Mouse (Mus musculus): ENCODE results near the gene Eras. TPM values are rescaled to one million over a fixed set of nuclear protein-coding genes. Genes with fewer than 3 reads are reported as not detected.
"Not testable (repeated sequence)": the region's sequence is repeated elsewhere in the genome, so short reads cannot be mapped to it uniquely, and the experiment has no call there.

Gene Eras
- polyA plus RNA-seq, 1 experiment from 2014 or later: not detected

DNA sequence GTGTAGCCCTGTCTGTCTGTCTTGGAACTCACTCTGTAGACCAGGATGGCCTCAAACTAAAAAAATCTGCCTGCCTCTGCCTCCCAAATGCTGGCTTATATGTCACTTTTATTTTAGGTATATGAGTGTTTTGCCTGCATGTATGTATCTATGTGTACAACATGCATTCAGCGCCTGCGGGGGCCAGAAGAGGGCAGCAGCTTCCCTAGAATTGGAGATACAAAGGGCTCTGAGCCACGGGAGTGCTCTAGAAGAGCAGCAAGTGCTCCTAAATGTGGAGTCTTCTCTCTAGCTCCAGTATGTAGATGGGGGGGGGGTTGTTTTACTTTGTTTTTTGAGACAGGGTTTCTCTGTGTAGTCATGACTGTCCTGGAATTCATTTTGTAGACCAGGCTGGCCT lies 12.7 kb downstream of the Eras start:
- DNase-seq (ENCODE audit: low spot score): peak; percentile 15

- no peak for DNase-seq (ENCODE audit: low spot score)
Measured at GRCm38 (mm10) chrX:7910473-7910872, 17.9 kb downstream of the Eras start.

DNA sequence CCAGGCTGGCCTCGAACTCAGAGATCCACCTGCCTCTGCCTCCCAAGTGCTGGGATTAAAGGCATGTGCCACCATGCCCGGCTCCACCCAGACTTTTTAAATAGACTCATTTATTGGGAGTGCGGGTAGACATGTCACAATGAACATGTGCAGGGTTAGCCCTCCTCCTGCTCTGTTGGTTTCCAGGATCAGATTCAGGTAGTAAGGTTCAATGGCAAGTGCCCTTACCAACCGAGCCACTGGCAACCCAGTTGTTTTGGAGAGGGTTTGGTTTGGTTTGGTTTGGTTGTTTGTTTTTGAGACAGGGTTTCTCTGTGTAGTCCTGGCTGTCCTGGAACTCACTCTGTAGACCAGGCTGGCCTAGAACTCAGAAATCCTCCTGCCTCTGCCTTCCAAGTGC lies 19.2 kb downstream of the Eras start, which contains the start of gene Gm10490:
Gene Gm10490 (plus strand): TSS at position 301 of the 400 bp plus-strand sequence.
- not testable (repeated sequence) for DNase-seq (ENCODE audit: low spot score)

DNA sequence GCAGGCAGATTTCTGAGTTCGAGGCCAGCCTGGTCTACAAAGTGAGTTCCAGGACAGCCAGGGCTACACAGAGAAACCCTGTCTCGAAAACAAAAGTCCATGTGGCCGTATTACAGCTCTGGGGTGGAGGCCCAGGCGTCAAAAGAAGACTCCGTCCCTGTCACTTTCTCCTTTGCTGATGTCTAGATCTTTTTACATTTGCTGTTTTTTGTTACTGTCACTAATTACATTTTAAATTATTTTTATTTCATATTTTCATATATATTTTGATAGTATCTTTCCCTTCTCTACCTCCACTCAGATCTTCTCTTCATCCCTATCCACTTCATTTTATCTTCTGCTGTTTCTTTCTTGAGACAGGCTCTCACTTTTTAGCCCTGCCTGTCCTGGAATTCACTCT lies 20.7 kb downstream of the Eras start, which contains the start of gene Gm10491:
Gene Gm10491 (minus strand): TSS at position 101 of the 400 bp plus-strand sequence.
- DNase-seq (ENCODE audit: low spot score): no peak

GRCm38 (mm10) chrX:7904441-7904840 lies 24.0 kb downstream of the Eras start:
- no peak for DNase-seq (ENCODE audit: low spot score)

DNA sequence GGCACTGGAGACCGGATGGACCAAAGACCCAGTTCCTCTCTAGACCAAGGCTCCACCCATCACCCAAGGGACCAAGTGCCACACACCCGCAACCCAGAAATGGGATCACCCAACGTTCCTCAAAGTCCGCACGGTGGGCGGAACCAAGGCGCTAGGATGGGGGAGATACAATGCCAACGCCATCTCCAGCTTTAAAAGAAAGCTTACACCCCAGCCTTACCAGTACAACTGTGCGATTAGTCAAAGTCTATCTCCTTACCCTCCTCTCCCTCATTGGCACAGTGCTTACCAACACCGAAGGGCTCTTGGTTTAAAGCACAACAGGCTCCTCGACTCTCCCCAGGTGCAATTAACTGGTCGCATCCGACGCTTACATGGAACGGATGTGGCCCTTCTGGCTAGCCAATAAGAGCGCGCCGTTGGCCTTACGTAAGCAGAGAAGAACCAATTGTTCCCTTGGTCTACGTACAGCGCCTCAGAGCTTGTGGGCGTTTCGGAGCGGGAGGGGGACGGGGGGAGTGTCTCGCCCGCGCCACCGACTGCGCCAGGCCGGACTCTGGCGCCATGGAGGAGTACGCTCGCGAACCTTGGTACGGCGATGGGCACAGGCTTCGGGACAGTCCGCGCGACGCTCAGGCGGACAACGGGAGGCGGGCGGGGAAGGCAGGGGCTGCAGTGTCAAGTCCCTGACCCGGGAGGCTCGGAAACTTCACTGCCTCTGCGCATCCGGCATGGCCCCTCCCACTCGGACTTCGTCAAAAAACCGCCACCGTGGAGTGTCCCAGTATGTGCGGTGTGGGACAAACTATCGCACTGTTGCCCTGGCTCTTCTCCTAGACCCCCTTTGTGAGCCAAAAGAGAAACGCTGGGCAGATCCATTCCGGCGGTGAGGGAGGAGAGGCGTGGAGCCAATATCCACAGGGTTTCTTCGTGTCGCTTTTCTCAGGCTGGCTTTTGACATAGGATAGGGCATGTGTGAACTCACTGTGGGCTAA lies 29.2 kb downstream of the Eras start, which contains the start of the genes Pqbp1 and Timm17b:
Gene Pqbp1 (minus strand): TSS at position 390 of the 995 bp plus-strand sequence.
Gene Timm17b (plus strand): TSS at position 478 of the 995 bp plus-strand sequence.
- peak; percentile 91 for DNase-seq (ENCODE audit: low spot score)

DNA sequence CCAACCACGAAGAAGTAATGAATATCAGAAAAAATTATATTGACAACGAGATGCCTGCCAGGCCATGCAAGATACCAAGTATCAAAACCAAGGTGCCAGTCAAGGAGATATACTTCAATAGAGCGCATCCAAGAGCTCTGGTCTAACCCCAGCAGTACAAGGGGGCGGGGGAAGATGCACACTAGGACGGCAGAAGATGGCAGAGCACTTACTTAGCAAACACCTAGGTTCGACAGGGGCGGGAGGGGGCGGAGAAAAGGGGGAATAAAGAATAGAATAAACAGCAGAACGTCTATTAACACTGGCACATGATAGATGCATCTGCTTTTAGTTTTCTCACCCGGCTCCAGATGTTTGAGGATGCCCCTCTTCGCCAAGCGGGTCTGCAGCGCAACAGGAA lies 30.2 kb downstream of the Eras start:
- DNase-seq (ENCODE audit: low spot score): peak; percentile 10

DNA sequence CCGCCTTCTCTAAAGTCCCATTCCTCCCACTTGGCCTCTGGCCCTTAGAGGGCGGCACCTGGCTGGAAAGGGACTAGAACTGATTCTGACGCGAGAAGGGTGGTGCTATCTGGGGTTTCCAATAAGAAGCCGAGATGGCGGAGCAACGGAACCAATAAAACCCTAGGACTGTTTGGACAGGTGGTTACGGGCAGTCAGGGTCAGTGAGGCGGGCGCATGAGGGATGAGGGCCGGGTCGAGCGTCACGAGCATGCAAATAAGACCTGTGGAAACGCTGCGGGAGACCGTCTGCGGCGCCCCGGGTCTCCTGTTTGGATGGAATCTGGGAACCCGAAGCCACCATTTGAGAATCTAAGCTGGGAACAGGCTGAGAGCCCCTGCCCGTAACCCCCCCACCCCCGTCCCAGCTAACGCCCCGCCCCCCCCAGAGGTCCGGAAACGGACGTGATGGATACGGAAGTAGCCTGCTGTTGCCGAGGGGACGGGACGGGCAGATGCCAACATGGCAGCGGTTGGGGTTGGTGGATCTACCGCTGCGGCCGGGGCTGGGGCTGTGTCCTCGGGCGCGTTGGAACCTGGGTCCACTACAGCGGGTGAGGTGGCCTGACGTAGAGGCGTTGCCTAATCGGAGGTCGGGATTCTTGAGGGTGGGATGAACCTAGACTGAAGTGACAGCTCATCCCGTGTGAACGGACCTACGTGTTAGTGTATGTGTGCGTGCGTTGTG lies 44.4 kb downstream of the Eras start, which contains the start of gene Slc35a2:
Gene Slc35a2 (plus strand): TSS at position 188 of the 727 bp plus-strand sequence.
- DNase-seq (ENCODE audit: low spot score): peak; percentile 64

- peak; percentile 66 for DNase-seq (ENCODE audit: low spot score)
Measured at GRCm38 (mm10) chrX:7879819-7880218, 48.6 kb downstream of the Eras start.

GRCm38 (mm10) chrX:7878495-7878894 lies 49.9 kb downstream of the Eras start:
- DNase-seq (ENCODE audit: low spot score): no peak

DNA sequence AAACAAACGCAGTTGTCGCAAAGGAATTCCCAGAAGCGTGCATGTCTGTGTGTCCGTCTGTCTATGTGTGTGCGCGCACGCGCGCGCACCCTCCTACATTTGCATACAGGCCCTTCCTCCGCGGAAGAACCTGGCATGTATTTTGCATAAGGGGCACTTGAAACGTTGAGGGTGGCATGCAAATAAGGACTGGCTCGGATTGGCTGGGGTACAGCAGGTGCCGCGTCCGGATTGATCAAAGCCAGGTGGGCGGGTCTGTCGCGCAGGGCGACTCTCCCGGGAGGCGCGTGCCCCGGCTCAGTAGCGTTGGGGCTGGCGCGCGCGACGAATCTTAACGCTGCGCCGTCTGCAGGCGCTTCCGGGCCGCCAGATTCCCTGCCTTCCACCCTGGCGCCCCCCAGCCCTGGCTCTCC lies 50.4 kb downstream of the Eras start, which contains the start of gene Pim2:
Gene Pim2 (plus strand): TSS at position 256 of the 413 bp plus-strand sequence.
- peak; percentile 91 for DNase-seq (ENCODE audit: low spot score)

Other genes starting within 250 kb of the Eras start
- 0.49 and 0.55 TPM in 2 replicates for gene Magix, start 247.4 kb downstream of the Eras start, polyA plus RNA-seq (2015; fragmentation: Nextera tagmentation; extraction: Ambion mirVana)
- gene Gpkow, start 231.5 kb downstream of the Eras start, polyA plus RNA-seq (2015; fragmentation: Nextera tagmentation; extraction: Ambion mirVana): 28.8 and 28.9 TPM in 2 replicates
- 42.2 and 45.5 TPM in 2 replicates for gene Wdr45, start 214.3 kb downstream of the Eras start, polyA plus RNA-seq (2015; fragmentation: Nextera tagmentation; extraction: Ambion mirVana)
- 0.46 and 1.0 TPM in 2 replicates for gene Gm45208, start 206.4 kb downstream of the Eras start, polyA plus RNA-seq (2015; fragmentation: Nextera tagmentation; extraction: Ambion mirVana)
- gene Praf2, start 200.2 kb downstream of the Eras start, polyA plus RNA-seq (2015; fragmentation: Nextera tagmentation; extraction: Ambion mirVana): 14.7 and 20.6 TPM in 2 replicates
- gene Ccdc120, start 177.7 kb downstream of the Eras start, polyA plus RNA-seq (2015; fragmentation: Nextera tagmentation; extraction: Ambion mirVana): 6.7 and 8.2 TPM in 2 replicates
- gene Tfe3, start 166.0 kb downstream of the Eras start, polyA plus RNA-seq (2015; fragmentation: Nextera tagmentation; extraction: Ambion mirVana): 11.4 TPM in 2 replicates
- gene Gripap1, start 138.8 kb downstream of the Eras start, polyA plus RNA-seq (2015; fragmentation: Nextera tagmentation; extraction: Ambion mirVana): 40.2 and 48.1 TPM in 2 replicates
- 0.12 and 0.18 TPM in 2 replicates for gene Kcnd1, start 106.3 kb downstream of the Eras start, polyA plus RNA-seq (2015; fragmentation: Nextera tagmentation; extraction: Ambion mirVana)
- 55.0 and 55.6 TPM in 2 replicates for gene Otud5, start 87.2 kb downstream of the Eras start, polyA plus RNA-seq (2015; fragmentation: Nextera tagmentation; extraction: Ambion mirVana)
- 14.0 and 14.5 TPM in 2 replicates for gene Pim2, start 50.3 kb downstream of the Eras start, polyA plus RNA-seq (2015; fragmentation: Nextera tagmentation; extraction: Ambion mirVana)
- gene Slc35a2, start 44.6 kb downstream of the Eras start, polyA plus RNA-seq (2015; fragmentation: Nextera tagmentation; extraction: Ambion mirVana): 24.5 and 28.3 TPM in 2 replicates
- gene Pqbp1, start 29.3 kb downstream of the Eras start, polyA plus RNA-seq (2015; fragmentation: Nextera tagmentation; extraction: Ambion mirVana): 142 and 154 TPM in 2 replicates
- 118 and 135 TPM in 2 replicates for gene Timm17b, start 29.2 kb downstream of the Eras start, polyA plus RNA-seq (2015; fragmentation: Nextera tagmentation; extraction: Ambion mirVana)
- not detected in 2 replicates for gene Gm10491, start 20.8 kb downstream of the Eras start, polyA plus RNA-seq (2015; fragmentation: Nextera tagmentation; extraction: Ambion mirVana)
- gene Gm10490, start 19.1 kb downstream of the Eras start, polyA plus RNA-seq (2015; fragmentation: Nextera tagmentation; extraction: Ambion mirVana): not detected in 2 replicates
- 0.18 and 0.21 TPM in 2 replicates for gene Pcsk1n, start 8.8 kb downstream of the Eras start, polyA plus RNA-seq (2015; fragmentation: Nextera tagmentation; extraction: Ambion mirVana)
- gene Hdac6, start 19.3 kb upstream of the Eras start, polyA plus RNA-seq (2015; fragmentation: Nextera tagmentation; extraction: Ambion mirVana): 10.0 and 10.3 TPM in 2 replicates
- 2.9 and 3.1 TPM in 2 replicates for gene Gata1, start 49.5 kb upstream of the Eras start, polyA plus RNA-seq (2015; fragmentation: Nextera tagmentation; extraction: Ambion mirVana)
- 0.27 TPM in 1 of 2 replicates, not detected in the other for gene Glod5, start 89.9 kb upstream of the Eras start, polyA plus RNA-seq (2015; fragmentation: Nextera tagmentation; extraction: Ambion mirVana)
- gene Suv39h1, start 146.2 kb upstream of the Eras start, polyA plus RNA-seq (2015; fragmentation: Nextera tagmentation; extraction: Ambion mirVana): 60.7 and 62.4 TPM in 2 replicates
- gene Was, start 161.9 kb upstream of the Eras start, polyA plus RNA-seq (2015; fragmentation: Nextera tagmentation; extraction: Ambion mirVana): 13.7 and 18.2 TPM in 2 replicates
- gene Wdr13, start 204.3 kb upstream of the Eras start, polyA plus RNA-seq (2015; fragmentation: Nextera tagmentation; extraction: Ambion mirVana): 10.9 and 13.3 TPM in 2 replicates
- 1,171 and 1,412 TPM in 2 replicates for gene Rbm3, start 217.3 kb upstream of the Eras start, polyA plus RNA-seq (2015; fragmentation: Nextera tagmentation; extraction: Ambion mirVana)
- 10.7 and 12.0 TPM in 2 replicates for gene Tbc1d25, start 247.6 kb upstream of the Eras start, polyA plus RNA-seq (2015; fragmentation: Nextera tagmentation; extraction: Ambion mirVana)